Mouse (Mus musculus) kidney, embryonic 16.5 days (tissue): Measurements from ENCODE around the gene Cyp27b1. TPM values are rescaled to one million over a fixed set of nuclear protein-coding genes. Genes with fewer than 3 reads are reported as not detected.

Experiments used
- ATAC-seq: fragments of 200-750 bp; cut with Nextera tagmentation; 2 replicates; pipeline ENCODE4 v1.8.0; 2017; ENCODE audit warnings: moderate TSS enrichment; ENCODE audit not compliant: low FRiP score, low TSS enrichment
- H3K27ac ChIP-seq: fragments of 300-500 bp; sonication (generic); 2 replicates; pipeline ENCODE4 v1.5.1; 2014; ENCODE audit warnings: low read length
- H3K27me3 ChIP-seq: fragments of 300-500 bp; sonication (generic); 2 replicates; pipeline ENCODE4 v1.6.1; 2014; ENCODE audit warnings: low read length, control low read depth, mixed read lengths; ENCODE audit not compliant: insufficient read depth
- H3K36me3 ChIP-seq: fragments of 300-500 bp; sonication (generic); 2 replicates; pipeline ENCODE4 v1.6.1; 2014; ENCODE audit warnings: low read length, control low read depth, mixed read lengths; ENCODE audit not compliant: insufficient read depth
- H3K4me1 ChIP-seq: fragments of 300-500 bp; sonication (generic); 2 replicates; pipeline ENCODE4 v1.6.1; 2014; ENCODE audit warnings: low read length, control low read depth, mixed read lengths; ENCODE audit not compliant: insufficient read depth
- H3K4me2 ChIP-seq: fragments of 300-500 bp; sonication (generic); replicated peaks from 2 replicates; pipeline ENCODE4 v1.6.1; 2014; ENCODE audit warnings: low read depth, low read length
- H3K4me3 ChIP-seq: fragments of 300-500 bp; sonication (generic); 2 replicates; pipeline ENCODE4 v1.5.1; 2014; ENCODE audit warnings: mild to moderate bottlenecking, low read length
- H3K9ac ChIP-seq: fragments of 300-500 bp; sonication (generic); replicated peaks from 2 replicates; pipeline ENCODE4 v1.6.1; 2014; ENCODE audit warnings: low read length
- H3K9me3 ChIP-seq: fragments of 300-500 bp; sonication (generic); 2 replicates; pipeline ENCODE4 v1.6.1; 2016; ENCODE audit warnings: low read length, control low read depth
- WGBS: fragments of 180-500 bp; shearing (Covaris S2); extraction: QIAGEN DNeasy Blood & Tissue Kit; methylation state at CpG from one replicate; pipeline ENCODE4 v1.1.7; 2014; 5-methylcytosine and 5-hydroxymethylcytosine counted together
- microRNA counts: library from miRNA; unstranded; fragments of <30 nt; microRNA quantifications from one replicate; lab custom pipeline; 2016
- microRNA-seq: library from miRNA; unstranded; fragments of <30 nt; microRNA quantifications from one replicate; pipeline ENCODE4, GENCODE M21; 2016
- polyA plus RNA-seq: library from polyadenylated mRNA; unstranded; fragments of >200 nt; fragmentation: Nextera tagmentation; extraction: Ambion mirVana; gene quantifications from 2 replicates; pipeline ENCODE4 v1.2.1, GENCODE M21; 2015

Cyp27b1 gene
- polyA plus RNA-seq, 1 experiment from 2014 or later = 53.8 TPM

GRCm38 (mm10) chr10:127099868-127100267, 51.8 kb downstream of the Cyp27b1 start:
- H3K27ac ChIP-seq = no peak overlapping the region
- H3K9ac ChIP-seq = no peak overlapping the region
- no peaks in the 10 kb centered on the region for H3K4me1 ChIP-seq
- ATAC-seq = no peak
- peaks cover 25% of the 10 kb centered on the region for H3K36me3 ChIP-seq
- no peak overlapping the region for H3K4me3 ChIP-seq
- no peak overlapping the region for H3K4me2 ChIP-seq
- H3K9me3 ChIP-seq = no peaks in the 10 kb centered on the region
- H3K27me3 ChIP-seq = no peaks in the 10 kb centered on the region
- 88% methylated on average over 15 of the region's 15 CpGs for WGBS

GRCm38 (mm10) chr10:127100414-127100813, 52.4 kb downstream of the Cyp27b1 start:
- 77% methylated on average over 8 of the region's 8 CpGs for WGBS
- ATAC-seq = no peak
- no peak overlapping the region for H3K9ac ChIP-seq

GRCm38 (mm10) chr10:127101151-127101550, 53.1 kb downstream of the Cyp27b1 start:
- no peak for ATAC-seq
- no peaks in the 10 kb centered on the region for H3K9me3 ChIP-seq
- no peak overlapping the region for H3K27ac ChIP-seq
- no peak overlapping the region for H3K4me3 ChIP-seq
- H3K36me3 ChIP-seq = peaks cover 16% of the 10 kb centered on the region
- H3K9ac ChIP-seq = no peak overlapping the region
- 81% methylated on average over 6 of the region's 6 CpGs for WGBS
- H3K4me2 ChIP-seq = no peak overlapping the region
- H3K4me1 ChIP-seq = no peaks in the 10 kb centered on the region
- no peaks in the 10 kb centered on the region for H3K27me3 ChIP-seq

More at GRCm38 (mm10) chr10:127100414-127100813, 52.4 kb downstream of the Cyp27b1 start:
- Histone ChIP-seq H3K4me3 (no peak overlapping the region), H3K27me3 (no peaks in the 10 kb centered on the region), H3K4me2 (no peak overlapping the region), H3K4me1 (no peaks in the 10 kb centered on the region), H3K9me3 (no peaks in the 10 kb centered on the region), H3K36me3 (peaks cover 23% of the 10 kb centered on the region), H3K27ac (no peak overlapping the region)

MicroRNAs within 50 kb of the gene (microRNA counts, 519-probe panel; counts per million panel counts)
- microRNA mmu-miR-546 (lab: Ali Mortazavi, UCI) = 104 counts per million, percentile 35 among the panel's probes with 10 or more counts

Small RNA genes within 50 kb of the gene (microRNA-seq; reads per million reads assigned to microRNA genes)
- gene Mir546 = 0.47 reads per million

Other genes with a start within 250 kb of the Cyp27b1 start
- 16.5 and 18.4 TPM in 2 replicates for gene Atp23, start 146.9 kb upstream of the Cyp27b1 start, polyA plus RNA-seq
- 70.5 and 76.1 TPM in 2 replicates for gene Ctdsp2, start 69.5 kb upstream of the Cyp27b1 start, polyA plus RNA-seq
- 0.17 and 0.22 TPM in 2 replicates for gene Avil, start 47.5 kb upstream of the Cyp27b1 start, polyA plus RNA-seq
- gene Tsfm, start 17.4 kb upstream of the Cyp27b1 start, polyA plus RNA-seq = 102 and 103 TPM in 2 replicates
- gene Mettl1, start 6.8 kb upstream of the Cyp27b1 start, polyA plus RNA-seq = 52.8 and 58.2 TPM in 2 replicates
- gene Eef1akmt3, start 6.7 kb upstream of the Cyp27b1 start, polyA plus RNA-seq = 0.76 and 0.94 TPM in 2 replicates
- 1.2 and 1.4 TPM in 2 replicates for gene March9, start 11.9 kb downstream of the Cyp27b1 start, polyA plus RNA-seq
- gene Cdk4, start 15.3 kb downstream of the Cyp27b1 start, polyA plus RNA-seq = 1,871 and 1,917 TPM in 2 replicates
- 205 and 208 TPM in 2 replicates for gene Tspan31, start 22.0 kb downstream of the Cyp27b1 start, polyA plus RNA-seq
- gene Agap2, start 27.0 kb downstream of the Cyp27b1 start, polyA plus RNA-seq = 0.04 and 0.09 TPM in 2 replicates
- gene Os9, start 72.9 kb downstream of the Cyp27b1 start, polyA plus RNA-seq = 106 and 110 TPM in 2 replicates
- gene B4galnt1, start 117.0 kb downstream of the Cyp27b1 start, polyA plus RNA-seq = 7.2 and 10.1 TPM in 2 replicates
- 2.7 and 4.4 TPM in 2 replicates for gene Slc26a10, start 132.4 kb downstream of the Cyp27b1 start, polyA plus RNA-seq
- 47.8 and 53.8 TPM in 2 replicates for gene Arhgef25, start 141.8 kb downstream of the Cyp27b1 start, polyA plus RNA-seq
- gene Dtx3, start 147.5 kb downstream of the Cyp27b1 start, polyA plus RNA-seq = 115 and 125 TPM in 2 replicates
- gene Pip4k2c, start 163.3 kb downstream of the Cyp27b1 start, polyA plus RNA-seq = 50.9 and 52.2 TPM in 2 replicates
- gene Kif5a, start 215.1 kb downstream of the Cyp27b1 start, polyA plus RNA-seq = 0.76 and 1.7 TPM in 2 replicates
- 206 and 212 TPM in 2 replicates for gene Dctn2, start 218.1 kb downstream of the Cyp27b1 start, polyA plus RNA-seq
- 13.3 and 14.8 TPM in 2 replicates for gene Mbd6, start 240.8 kb downstream of the Cyp27b1 start, polyA plus RNA-seq